Mouse (Mus musculus) hindbrain, embryonic 12.5 days (tissue): ENCODE data around the gene Tmem150a. TPM values are rescaled to one million over a fixed set of nuclear protein-coding genes. Genes with fewer than 3 reads are reported as not detected.

Experiments used
- ATAC-seq: fragments of 200-750 bp; cut with Nextera tagmentation; 2 replicates; pipeline ENCODE4 v1.8.0; 2017; ENCODE audit warnings: moderate TSS enrichment; ENCODE audit not compliant: low FRiP score
- H3K27ac ChIP-seq: fragments of 300-500 bp; sonication (generic); 2 replicates; pipeline ENCODE4 v1.5.1; 2016; ENCODE audit warnings: mild to moderate bottlenecking
- H3K27me3 ChIP-seq: fragments of 300-500 bp; sonication (generic); 2 replicates; pipeline ENCODE4 v1.6.1; 2016; ENCODE audit warnings: mild to moderate bottlenecking
- H3K36me3 ChIP-seq: fragments of 300-500 bp; sonication (generic); 2 replicates; pipeline ENCODE4 v1.6.1; 2016; ENCODE audit warnings: mild to moderate bottlenecking
- H3K4me1 ChIP-seq: fragments of 300-500 bp; sonication (generic); 2 replicates; pipeline ENCODE4 v1.6.1; 2016
- H3K4me2 ChIP-seq: fragments of 300-500 bp; sonication (generic); replicated peaks from 2 replicates; pipeline ENCODE4 v1.6.1; 2016; ENCODE audit warnings: mild to moderate bottlenecking
- H3K4me3 ChIP-seq: fragments of 300-500 bp; sonication (generic); 2 replicates; pipeline ENCODE4 v1.5.1; 2016; ENCODE audit warnings: mild to moderate bottlenecking
- H3K9ac ChIP-seq: fragments of 300-500 bp; sonication (generic); 2 replicates; pipeline ENCODE4 v1.6.1; 2016; ENCODE audit warnings: mild to moderate bottlenecking, moderate library complexity
- H3K9me3 ChIP-seq: fragments of 300-500 bp; sonication (generic); replicated peaks from 2 replicates; pipeline ENCODE4 v1.6.1; 2016; ENCODE audit warnings: mild to moderate bottlenecking
- WGBS: fragments of 180-500 bp; shearing (Covaris S2); methylation state at CpG from one replicate; pipeline ENCODE4 v1.1.7; 2016; 5-methylcytosine and 5-hydroxymethylcytosine counted together
- polyA plus RNA-seq: library from polyadenylated mRNA; unstranded; fragments of >200 nt; fragmentation: Nextera tagmentation; extraction: Ambion mirVana; gene quantifications from 2 replicates; pipeline ENCODE4 v1.2.1, GENCODE M21; 2016

Gene Tmem150a
- polyA plus RNA-seq, 1 experiment from 2014 or later: 10.0 TPM

GRCm38 (mm10) chr6:72380131-72380770 lies 25.0 kb downstream of the Tmem150a start, which contains the start of gene Vamp5:
Vamp5 (minus strand) TSS chr6:72380468.
- ATAC-seq: peak; percentile 66; the same call in 1 of the 2 replicates
- peaks cover 32% of the 10 kb centered on the region for H3K27me3 ChIP-seq
- H3K27ac ChIP-seq: 0 out of 2 replicates have a peak within 1 kb of the TSS, but pooled peaks have one; percentile 19
- peak within 1 kb of the TSS; percentile 64 for H3K4me2 ChIP-seq
- H3K4me1 ChIP-seq: peaks cover 5% of the 10 kb centered on the region
- WGBS: 1% methylated on average over 48 of the region's 49 CpGs
- no peaks in the 10 kb centered on the region for H3K9me3 ChIP-seq
- H3K36me3 ChIP-seq: 0 out of 2 replicates have a peak, but pooled peaks cover 4% of the 10 kb centered on the region
- peak within 1 kb of the TSS; percentile 58 for H3K9ac ChIP-seq
- H3K4me3 ChIP-seq: peak within 1 kb of the TSS; percentile 43

DNA sequence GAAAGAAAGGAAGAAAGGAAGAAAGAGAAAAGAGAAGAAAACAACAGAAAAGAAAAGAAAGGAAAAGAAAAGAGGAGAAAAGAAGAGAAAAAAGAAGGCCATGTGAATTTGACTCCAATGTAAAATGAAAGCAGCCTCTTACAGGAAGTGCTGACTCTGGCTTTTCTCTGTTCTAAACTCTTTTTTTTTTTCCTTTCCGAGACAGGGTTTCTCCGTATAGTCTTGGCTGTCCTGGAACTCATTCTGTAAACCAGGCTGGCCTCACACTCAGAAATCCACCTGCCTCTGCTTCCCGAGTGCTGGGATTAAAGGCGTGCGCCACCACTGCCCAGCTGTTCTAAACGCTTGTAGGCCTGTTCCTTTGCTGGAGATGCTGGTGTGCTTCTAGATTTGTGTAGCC lies 27.2 kb downstream of the Tmem150a start:
- no peak overlapping the region for H3K4me3 ChIP-seq
- no peaks in the 10 kb centered on the region for H3K9me3 ChIP-seq
- peaks cover 5% of the 10 kb centered on the region for H3K4me1 ChIP-seq
- H3K27ac ChIP-seq: no peak overlapping the region
- H3K4me2 ChIP-seq: no peak overlapping the region
- H3K27me3 ChIP-seq: peaks cover 32% of the 10 kb centered on the region
- H3K9ac ChIP-seq: no peak overlapping the region
- H3K36me3 ChIP-seq: 0 out of 2 replicates have a peak, but pooled peaks cover 4% of the 10 kb centered on the region
- WGBS: 86% methylated on average over 6 of the region's 6 CpGs
- no peak for ATAC-seq

DNA sequence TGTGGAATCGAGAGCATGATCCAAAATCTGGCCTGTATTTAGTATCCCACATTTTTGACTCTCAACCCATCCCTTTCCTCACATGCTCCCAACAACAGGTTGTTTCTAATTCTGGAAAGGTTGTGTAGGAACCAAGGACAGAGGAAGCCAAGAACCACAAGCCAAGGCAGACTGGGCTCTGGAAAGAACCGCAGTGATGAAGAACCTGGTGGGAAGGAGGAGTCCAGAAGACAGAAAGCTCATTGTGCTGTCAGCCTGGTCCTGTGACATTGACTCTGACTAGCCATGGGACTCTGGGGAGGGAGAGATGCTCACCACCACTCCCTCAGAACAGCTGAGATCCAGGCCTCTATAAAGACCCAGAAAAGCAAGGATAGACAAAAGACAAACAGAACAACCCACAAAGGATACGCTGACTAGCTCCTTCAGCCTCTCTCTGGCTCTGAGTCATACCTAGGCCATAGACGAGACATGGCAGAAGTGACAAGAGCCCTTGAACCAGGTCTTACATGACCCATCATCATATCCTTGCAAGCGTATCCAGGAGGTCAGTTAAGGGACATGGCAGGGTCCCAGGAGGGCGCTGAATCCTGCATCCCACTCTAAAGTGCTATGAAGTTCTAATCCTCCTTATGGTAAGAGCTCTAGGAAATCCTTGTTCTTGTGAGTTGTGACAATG lies 28.0 kb downstream of the Tmem150a start:
- WGBS: 83% methylated on average over 6 of the region's 6 CpGs
- Histone ChIP-seq H3K36me3 (0 out of 2 replicates have a peak, but pooled peaks cover 4% of the 10 kb centered on the region), H3K9ac (no peak overlapping the region), H3K27ac (no peak overlapping the region), H3K4me2 (no peak overlapping the region), H3K4me3 (no peak overlapping the region), H3K4me1 (peaks cover 5% of the 10 kb centered on the region), H3K27me3 (peaks cover 32% of the 10 kb centered on the region), H3K9me3 (no peaks in the 10 kb centered on the region)
- no peak for ATAC-seq

GRCm38 (mm10) chr6:72383952-72384351 lies 28.7 kb downstream of the Tmem150a start:
- Histone ChIP-seq H3K4me1 (peaks cover 5% of the 10 kb centered on the region), H3K9me3 (no peaks in the 10 kb centered on the region), H3K4me2 (no peak overlapping the region), H3K4me3 (no peak overlapping the region), H3K27me3 (peaks cover 29% of the 10 kb centered on the region), H3K9ac (no peak overlapping the region), H3K27ac (no peak overlapping the region), H3K36me3 (0 out of 2 replicates have a peak, but pooled peaks cover 4% of the 10 kb centered on the region)
- WGBS: 97% methylated on average over 7 of the region's 7 CpGs
- no peak for ATAC-seq

DNA sequence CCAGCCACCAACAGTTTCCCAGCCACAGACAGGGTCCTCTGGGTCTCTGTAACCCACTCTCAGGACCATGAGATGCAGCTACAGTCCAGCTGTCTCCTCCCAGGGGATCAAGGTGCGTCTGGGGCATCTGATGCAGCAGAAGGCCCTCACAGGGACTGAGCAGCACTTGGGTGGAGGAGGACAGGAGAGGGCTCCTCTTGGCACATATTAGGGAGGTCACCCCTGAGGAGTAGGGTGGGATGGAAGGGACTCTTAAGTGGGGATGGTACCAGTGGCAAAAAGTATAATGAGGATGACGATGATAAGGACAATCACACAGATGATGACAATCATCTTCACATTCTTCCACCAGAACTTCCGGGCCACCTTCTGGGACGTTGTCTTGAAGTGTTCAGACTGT lies 30.0 kb downstream of the Tmem150a start:
- peaks cover 25% of the 10 kb centered on the region for H3K27me3 ChIP-seq
- H3K4me1 ChIP-seq: peaks cover 11% of the 10 kb centered on the region
- H3K4me3 ChIP-seq: no peak overlapping the region
- H3K9me3 ChIP-seq: no peaks in the 10 kb centered on the region
- no peak for ATAC-seq
- 0 out of 2 replicates have a peak, but pooled peaks cover 4% of the 10 kb centered on the region for H3K36me3 ChIP-seq
- no peak overlapping the region for H3K27ac ChIP-seq
- WGBS: 88% methylated on average over 4 of the region's 4 CpGs
- no peak overlapping the region for H3K4me2 ChIP-seq
- no peak overlapping the region for H3K9ac ChIP-seq

DNA sequence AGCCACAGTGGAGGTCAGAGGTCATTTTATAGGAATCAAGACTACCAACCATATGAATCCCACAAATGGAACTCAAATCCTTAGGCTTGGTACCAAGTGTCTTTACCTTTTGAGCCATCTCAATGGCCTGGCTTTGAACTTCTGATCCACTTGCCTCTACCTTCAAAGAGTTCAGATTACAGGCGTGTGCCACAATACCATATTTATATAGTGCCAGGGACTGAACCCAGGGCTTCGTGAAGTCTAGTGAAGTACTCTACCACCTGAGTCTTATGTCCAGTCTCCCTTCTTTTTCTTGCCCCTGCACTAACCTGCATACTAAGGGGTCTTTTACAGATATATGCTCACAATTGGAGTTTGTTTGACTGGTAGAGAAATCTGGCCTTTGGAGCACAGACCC lies 31.3 kb downstream of the Tmem150a start:
- Histone ChIP-seq H3K36me3 (0 out of 2 replicates have a peak, but pooled peaks cover 4% of the 10 kb centered on the region), H3K4me3 (no peak overlapping the region), H3K4me2 (no peak overlapping the region), H3K27me3 (peaks cover 21% of the 10 kb centered on the region), H3K9me3 (no peaks in the 10 kb centered on the region), H3K27ac (no peak overlapping the region), H3K4me1 (peaks cover 11% of the 10 kb centered on the region; the same call in 1 of the 2 replicates), H3K9ac (no peak overlapping the region)
- 93% methylated on average over 2 of the region's 2 CpGs for WGBS
- no peak for ATAC-seq

- peaks cover 11% of the 10 kb centered on the region; the same call in 1 of the 2 replicates for H3K4me1 ChIP-seq
These were observed 32.6 kb downstream of the Tmem150a start for GRCm38 (mm10) chr6:72387816-72388215.

DNA sequence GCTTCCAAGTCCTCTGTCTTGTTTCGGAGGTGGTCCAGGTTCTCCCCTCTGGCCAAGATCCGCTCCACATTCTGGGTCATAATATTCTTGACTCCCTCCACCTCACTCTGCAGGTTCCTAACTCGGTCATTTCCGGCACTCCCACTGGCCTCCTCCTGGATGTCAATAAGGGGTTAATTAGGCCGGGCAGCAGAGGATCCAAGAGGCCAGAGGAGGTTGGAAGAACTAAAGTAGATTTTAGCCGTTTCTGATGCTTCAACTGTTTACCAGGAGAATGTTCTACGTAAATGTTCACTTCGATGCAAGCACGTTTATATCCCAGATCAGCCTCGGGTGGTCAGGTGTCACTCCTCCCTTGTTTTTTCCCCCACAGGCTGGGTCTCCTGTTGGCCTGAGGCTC lies 33.0 kb downstream of the Tmem150a start:
- Histone ChIP-seq H3K9me3 (no peaks in the 10 kb centered on the region), H3K27ac (no peak overlapping the region), H3K36me3 (0 out of 2 replicates have a peak, but pooled peaks cover 4% of the 10 kb centered on the region), H3K4me2 (no peak overlapping the region), H3K4me3 (no peak overlapping the region), H3K4me1 (peaks cover 11% of the 10 kb centered on the region; the same call in 1 of the 2 replicates), H3K27me3 (peaks cover 19% of the 10 kb centered on the region), H3K9ac (no peak overlapping the region)
- no peak for ATAC-seq
- WGBS: 69% methylated on average over 10 of the region's 10 CpGs

More at GRCm38 (mm10) chr6:72387816-72388215, 32.6 kb downstream of the Tmem150a start:
- H3K36me3 ChIP-seq: 0 out of 2 replicates have a peak, but pooled peaks cover 4% of the 10 kb centered on the region
- 75% methylated on average over 3 of the region's 3 CpGs for WGBS
- peaks cover 19% of the 10 kb centered on the region for H3K27me3 ChIP-seq
- no peak overlapping the region for H3K27ac ChIP-seq
- H3K9me3 ChIP-seq: no peaks in the 10 kb centered on the region
- H3K4me2 ChIP-seq: no peak overlapping the region
- no peak overlapping the region for H3K4me3 ChIP-seq
- no peak for ATAC-seq
- H3K9ac ChIP-seq: no peak overlapping the region

GRCm38 (mm10) chr6:72388791-72389329 lies 33.6 kb downstream of the Tmem150a start:
- no peak overlapping the region for H3K4me3 ChIP-seq
- H3K27me3 ChIP-seq: peaks cover 19% of the 10 kb centered on the region
- no peak overlapping the region for H3K9ac ChIP-seq
- H3K36me3 ChIP-seq: 0 out of 2 replicates have a peak, but pooled peaks cover 4% of the 10 kb centered on the region
- no peaks in the 10 kb centered on the region for H3K9me3 ChIP-seq
- ATAC-seq: no peak
- H3K4me1 ChIP-seq: peaks cover 11% of the 10 kb centered on the region; the same call in 1 of the 2 replicates
- 89% methylated on average over 6 of the region's 6 CpGs for WGBS
- H3K4me2 ChIP-seq: no peak overlapping the region
- H3K27ac ChIP-seq: no peak overlapping the region

DNA sequence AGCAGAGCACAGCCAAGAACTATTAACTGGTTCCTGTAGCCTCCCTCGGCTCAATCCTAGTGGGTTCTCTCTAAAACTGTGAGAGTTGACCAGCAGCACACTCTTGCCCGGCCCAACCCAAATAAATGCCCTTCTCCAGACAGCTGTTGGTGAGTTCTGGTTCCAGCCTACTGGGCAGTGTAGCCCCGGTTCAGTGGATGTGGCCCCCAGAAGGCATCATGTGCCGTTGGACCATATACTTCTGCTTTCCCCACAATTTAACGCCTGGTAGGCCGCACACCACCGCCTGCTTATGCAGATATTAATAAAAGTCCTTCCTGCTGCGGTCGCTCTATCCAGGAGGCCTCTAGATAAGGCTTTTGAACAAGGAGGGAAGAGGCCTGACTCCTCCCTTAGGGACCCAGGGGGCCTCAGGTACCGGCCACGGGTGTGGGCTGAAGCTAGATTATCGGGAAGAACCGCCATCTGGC lies 34.3 kb downstream of the Tmem150a start:
- no peaks in the 10 kb centered on the region for H3K9me3 ChIP-seq
- H3K27me3 ChIP-seq: peaks cover 19% of the 10 kb centered on the region
- H3K4me2 ChIP-seq: peak overlapping the region; percentile 53
- H3K9ac ChIP-seq: peak overlapping the region; percentile 58
- 0 out of 2 replicates have a peak overlapping the region, but pooled peaks have one; percentile 36 for H3K27ac ChIP-seq
- WGBS: 33% methylated on average over 13 of the region's 13 CpGs
- H3K4me3 ChIP-seq: peak overlapping the region; percentile 36
- peaks cover 11% of the 10 kb centered on the region; the same call in 1 of the 2 replicates for H3K4me1 ChIP-seq
- 0 out of 2 replicates have a peak, but pooled peaks cover 4% of the 10 kb centered on the region for H3K36me3 ChIP-seq
- ATAC-seq: no peak; the same call in 1 of the 2 replicates

- Histone ChIP-seq H3K36me3 (0 out of 2 replicates have a peak, but pooled peaks cover 1% of the 10 kb centered on the region), H3K4me2 (peak within 1 kb of the TSS; percentile 53), H3K27ac (peak within 1 kb of the TSS; percentile 36; the same call in 1 of the 2 replicates), H3K9ac (peak within 1 kb of the TSS; percentile 58), H3K27me3 (peaks cover 19% of the 10 kb centered on the region), H3K4me1 (peaks cover 11% of the 10 kb centered on the region; the same call in 1 of the 2 replicates), H3K4me3 (peak within 1 kb of the TSS; percentile 36), H3K9me3 (no peaks in the 10 kb centered on the region)
- WGBS: 2% methylated on average over 33 of the region's 33 CpGs
- no peak for ATAC-seq
These were observed 34.9 kb downstream of the Tmem150a start, which contains the start of gene Vamp8 for GRCm38 (mm10) chr6:72389941-72390771. Vamp8 (minus strand) TSS chr6:72390703.
